Mouse (Mus musculus) liver, postnatal 0 days (tissue): Measurements from ENCODE around the gene Fam168a. TPM values are rescaled to one million over a fixed set of nuclear protein-coding genes. Genes with fewer than 3 reads are reported as not detected.
A peak's percentile ranks its signal among the peaks of the same experiment; 100 is the strongest.

Source experiments
- ATAC-seq: fragments of 200-750 bp; cut with Nextera tagmentation; 2 replicates; pipeline ENCODE4 v1.8.0; 2017; ENCODE audit warnings: mild to moderate bottlenecking, moderate library complexity
- DNase-seq: peaks from one replicate; pipeline ENCODE4 v3.0.0-alpha.2; 2016
- H3K27ac ChIP-seq: fragments of 300-500 bp; sonication (generic); 2 replicates; pipeline ENCODE4 v1.5.1; 2014; ENCODE audit warnings: antibody characterized with exemption, moderate library complexity, mild to moderate bottlenecking, low read depth
- H3K27me3 ChIP-seq: fragments of 300-500 bp; sonication (generic); 2 replicates; pipeline ENCODE4 v1.6.1; 2014; ENCODE audit warnings: low read length, control low read depth, mixed read lengths; ENCODE audit not compliant: insufficient read depth
- H3K36me3 ChIP-seq: fragments of 300-500 bp; sonication (generic); replicated peaks from 2 replicates; pipeline ENCODE4 v1.6.1; 2014; ENCODE audit warnings: mild to moderate bottlenecking, control low read depth, low read length, moderate library complexity, mixed read lengths; ENCODE audit not compliant: insufficient read depth
- H3K4me1 ChIP-seq: fragments of 300-500 bp; sonication (generic); 2 replicates; pipeline ENCODE4 v1.6.1; 2014; ENCODE audit warnings: antibody characterized with exemption, mild to moderate bottlenecking, control low read depth; ENCODE audit not compliant: insufficient read depth
- H3K4me2 ChIP-seq: fragments of 300-500 bp; sonication (generic); 2 replicates; pipeline ENCODE4 v1.6.1; 2014; ENCODE audit warnings: low read depth, mild to moderate bottlenecking, low read length, moderate library complexity, mixed read lengths
- H3K4me3 ChIP-seq: fragments of 300-500 bp; sonication (generic); 2 replicates; pipeline ENCODE4 v1.5.1; 2014; ENCODE audit warnings: low read depth, low read length
- H3K9ac ChIP-seq: fragments of 300-500 bp; sonication (generic); replicated peaks from 2 replicates; pipeline ENCODE4 v1.6.1; 2014; ENCODE audit warnings: mild to moderate bottlenecking, moderate library complexity
- H3K9me3 ChIP-seq: fragments of 300-500 bp; sonication (generic); 2 replicates; pipeline ENCODE4 v1.6.1; 2016; ENCODE audit warnings: mild to moderate bottlenecking, control low read depth, low read length, mixed read lengths
- CTCF ChIP-seq: sonication (generic); IDR thresholded peaks from 2 replicates; pipeline ENCODE4 v1.5.1; 2016; ENCODE audit warnings: antibody characterized with exemption, low read depth
- EP300 ChIP-seq: IDR thresholded peaks from 2 replicates; pipeline ENCODE4 v1.6.1; 2016; ENCODE audit warnings: antibody characterized with exemption, low read depth, mild to moderate bottlenecking
- WGBS: fragments of 180-500 bp; shearing (Covaris S2); extraction: QIAGEN DNeasy Blood & Tissue Kit; methylation state at CpG from one replicate; pipeline ENCODE4 v1.1.7; 2014; ENCODE audit not compliant: insufficient replicate concordance; 5-methylcytosine and 5-hydroxymethylcytosine counted together
- polyA plus RNA-seq: library from polyadenylated mRNA; unstranded; fragments of >200 nt; fragmentation: Nextera tagmentation; extraction: Ambion mirVana; gene quantifications from 2 replicates; pipeline ENCODE4 v1.2.1, GENCODE M21; 2015

Fam168a gene
- polyA plus RNA-seq, 1 experiment from 2014 or later, result 4.3 TPM

GRCm38 (mm10) chr7:100851481-100852356 is 145.3 kb downstream of the Fam168a start:
- Histone ChIP-seq H3K9me3 (no peaks in the 10 kb centered on the region), H3K9ac (peak overlapping the region; percentile 38; the same call in 1 of the 2 replicates), H3K4me1 (peaks cover 43% of the 10 kb centered on the region), H3K4me3 (no peak overlapping the region), H3K4me2 (no peak overlapping the region), H3K36me3 (peaks cover 40% of the 10 kb centered on the region), H3K27me3 (no peaks in the 10 kb centered on the region), H3K27ac (peak overlapping the region; percentile 51)
- 79% methylated on average over 9 of the region's 9 CpGs for WGBS
- TF ChIP-seq CTCF, result no peak
- no peak for TF ChIP-seq EP300
- ATAC-seq (no peak), DNase-seq (no peak)

- Histone ChIP-seq H3K4me1 (peaks cover 54% of the 10 kb centered on the region), H3K27me3 (no peaks in the 10 kb centered on the region), H3K36me3 (peaks cover 34% of the 10 kb centered on the region), H3K4me2 (peak overlapping the region; percentile 47; the same call in 1 of the 2 replicates), H3K4me3 (no peak overlapping the region), H3K9me3 (no peaks in the 10 kb centered on the region), H3K9ac (0 out of 2 replicates have a peak overlapping the region, but pooled peaks have one; percentile 60), H3K27ac (peak overlapping the region; percentile 96)
- no peak for TF ChIP-seq CTCF
- no peak for TF ChIP-seq EP300
- no peak for ATAC-seq
- WGBS, result 54% methylated on average over 3 of the region's 3 CpGs
- no peak for DNase-seq
Observed at GRCm38 (mm10) chr7:100853396-100853795, 147.0 kb downstream of the Fam168a start.

GRCm38 (mm10) chr7:100854137-100854814 is 147.8 kb downstream of the Fam168a start:
- WGBS, result 33% methylated on average over 6 of the region's 6 CpGs
- H3K9ac ChIP-seq, result peak overlapping the region; percentile 60; the same call in 1 of the 2 replicates
- TF ChIP-seq CTCF (no peak), EP300 (no peak)
- peaks cover 34% of the 10 kb centered on the region for H3K36me3 ChIP-seq
- no peaks in the 10 kb centered on the region for H3K27me3 ChIP-seq
- H3K27ac ChIP-seq, result peak overlapping the region; percentile 96
- ATAC-seq, result no peak
- H3K4me2 ChIP-seq, result peak overlapping the region; percentile 47
- no peak for DNase-seq
- H3K4me1 ChIP-seq, result peaks cover 63% of the 10 kb centered on the region
- no peaks in the 10 kb centered on the region for H3K9me3 ChIP-seq
- peak overlapping the region; percentile 24 for H3K4me3 ChIP-seq

DNA sequence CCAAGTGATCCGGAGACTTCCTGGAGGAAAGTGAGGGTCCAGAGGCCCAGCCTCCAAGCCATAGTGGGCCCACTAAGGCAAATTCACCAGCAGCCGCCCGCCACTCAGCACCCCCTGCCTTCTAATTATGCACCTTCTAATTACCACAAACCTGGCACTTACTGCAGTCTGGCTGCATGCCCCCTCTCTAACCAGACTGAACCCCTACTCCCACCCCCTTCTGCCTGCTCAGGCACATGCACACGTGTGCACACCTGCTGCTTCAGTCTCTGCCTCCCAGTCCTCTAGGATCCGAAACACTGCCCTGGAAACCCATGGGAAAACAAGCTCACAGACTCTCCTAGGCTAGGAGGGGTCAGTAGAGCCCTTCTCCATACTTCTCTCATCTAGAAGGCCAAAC is 148.4 kb downstream of the Fam168a start:
- Histone ChIP-seq H3K9ac (peak overlapping the region; percentile 60), H3K9me3 (no peaks in the 10 kb centered on the region), H3K27ac (peak overlapping the region; percentile 96), H3K4me1 (peaks cover 68% of the 10 kb centered on the region), H3K27me3 (no peaks in the 10 kb centered on the region), H3K36me3 (peaks cover 33% of the 10 kb centered on the region), H3K4me3 (peak overlapping the region; percentile 24), H3K4me2 (peak overlapping the region; percentile 47)
- DNase-seq (no peak), ATAC-seq (no peak)
- 39% methylated on average over 5 of the region's 5 CpGs for WGBS
- no peak for TF ChIP-seq EP300
- no peak for TF ChIP-seq CTCF

DNA sequence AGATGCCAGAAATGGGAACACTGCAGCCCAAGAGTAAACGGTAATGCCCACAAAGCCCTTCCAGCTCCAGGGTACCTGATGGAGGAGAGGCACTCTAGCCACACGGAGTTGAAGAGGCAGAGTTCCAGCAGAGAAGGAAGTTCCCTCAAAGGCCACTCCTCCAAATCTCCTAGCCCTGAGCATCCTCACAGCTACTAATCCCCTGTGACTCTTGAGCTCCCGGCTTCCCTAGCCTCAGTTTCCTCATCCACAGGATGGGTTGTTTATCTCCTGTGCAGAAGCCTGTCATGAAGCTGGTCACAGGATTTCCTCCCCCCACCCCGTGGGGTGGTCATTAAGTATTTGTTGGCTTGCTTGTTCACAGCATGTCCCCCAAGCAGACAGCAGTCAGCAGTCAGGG is 148.9 kb downstream of the Fam168a start:
- peak overlapping the region; percentile 96 for H3K27ac ChIP-seq
- H3K4me3 ChIP-seq, result peak overlapping the region; percentile 24
- H3K9me3 ChIP-seq, result no peaks in the 10 kb centered on the region
- 22% methylated on average over 4 of the region's 4 CpGs for WGBS
- no peaks in the 10 kb centered on the region for H3K27me3 ChIP-seq
- no peak for TF ChIP-seq EP300
- TF ChIP-seq CTCF, result no peak
- peaks cover 72% of the 10 kb centered on the region for H3K4me1 ChIP-seq
- peak overlapping the region; percentile 47 for H3K4me2 ChIP-seq
- DNase-seq (no peak), ATAC-seq (no peak)
- H3K36me3 ChIP-seq, result peaks cover 33% of the 10 kb centered on the region
- H3K9ac ChIP-seq, result peak overlapping the region; percentile 60

DNA sequence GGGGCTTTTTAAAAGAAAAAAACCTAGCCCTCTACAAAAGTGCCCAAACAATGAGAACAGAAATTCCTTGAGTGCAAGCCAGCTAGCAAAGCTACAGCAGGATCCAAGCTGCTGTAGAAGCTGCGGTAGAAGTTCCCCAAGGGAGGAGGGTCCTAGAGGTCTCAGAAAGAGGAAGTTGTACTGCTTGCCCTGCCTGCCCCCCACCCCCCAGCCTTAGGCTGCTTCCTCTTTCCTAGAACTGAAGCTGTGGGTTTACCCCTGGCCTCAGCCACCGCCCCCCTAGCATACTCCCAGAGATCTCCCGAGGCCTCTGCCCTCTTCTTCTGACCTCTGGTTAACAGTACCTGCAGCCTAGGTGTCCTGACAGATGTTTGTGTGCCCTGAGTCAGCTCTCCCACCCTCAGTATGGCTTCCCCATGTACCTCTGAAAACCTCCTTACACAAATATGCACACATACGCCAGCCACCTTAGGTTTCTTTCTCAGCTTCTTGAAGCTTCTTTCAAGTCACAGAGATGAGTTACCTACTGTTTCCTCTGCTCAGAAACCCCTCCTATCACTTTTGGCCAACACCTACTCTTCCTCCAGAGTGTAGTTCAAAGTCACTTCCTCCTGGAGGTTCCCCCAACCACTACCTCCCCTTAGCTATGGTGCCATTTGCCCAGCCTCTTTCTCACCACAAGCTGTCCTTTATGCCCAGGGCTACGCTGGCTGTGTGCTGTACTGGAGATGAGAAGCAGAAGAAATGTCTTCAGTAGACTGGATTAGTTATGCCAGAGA is 149.5 kb downstream of the Fam168a start:
- Histone ChIP-seq H3K9me3 (no peaks in the 10 kb centered on the region), H3K36me3 (peaks cover 33% of the 10 kb centered on the region), H3K4me1 (peaks cover 79% of the 10 kb centered on the region), H3K4me3 (peak overlapping the region; percentile 24), H3K27ac (peak overlapping the region; percentile 96), H3K9ac (peak overlapping the region; percentile 60), H3K27me3 (no peaks in the 10 kb centered on the region), H3K4me2 (peak overlapping the region; percentile 47)
- WGBS, result 29% methylated on average over 4 of the region's 5 CpGs
- no peak for TF ChIP-seq EP300
- no peak for TF ChIP-seq CTCF
- peak; percentile 79 for ATAC-seq
- peak; percentile 85 for DNase-seq
